Mouse (Mus musculus) right cerebral cortex, postnatal 14 days (tissue): Measurements from ENCODE around the gene Hoxc6.

Experiments used
- DNase-seq: peaks from one replicate; pipeline ENCODE4 v3.0.0; 2022

Hoxc6 gene

DNA sequence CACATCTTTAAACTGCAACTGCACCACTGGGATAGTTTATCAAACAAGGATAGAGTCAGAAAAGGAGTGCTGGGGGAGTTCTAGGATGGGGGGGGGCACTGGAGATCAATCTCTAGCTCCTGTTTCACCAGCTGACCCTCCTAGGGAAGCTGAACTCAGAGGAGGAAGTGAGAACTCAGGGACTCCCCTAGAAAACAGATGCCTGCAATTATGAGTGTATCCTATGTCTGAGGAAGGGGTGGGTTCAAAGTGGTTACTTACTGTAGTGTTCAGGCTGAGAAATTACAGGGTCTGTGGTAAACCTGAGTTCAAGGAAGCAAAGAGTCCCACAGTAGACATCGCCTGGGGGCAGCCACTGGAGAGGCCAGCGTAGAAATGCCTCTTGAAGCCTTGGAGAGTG is 53.6 kb downstream of the Hoxc6 start:
- no peak for DNase-seq

DNA sequence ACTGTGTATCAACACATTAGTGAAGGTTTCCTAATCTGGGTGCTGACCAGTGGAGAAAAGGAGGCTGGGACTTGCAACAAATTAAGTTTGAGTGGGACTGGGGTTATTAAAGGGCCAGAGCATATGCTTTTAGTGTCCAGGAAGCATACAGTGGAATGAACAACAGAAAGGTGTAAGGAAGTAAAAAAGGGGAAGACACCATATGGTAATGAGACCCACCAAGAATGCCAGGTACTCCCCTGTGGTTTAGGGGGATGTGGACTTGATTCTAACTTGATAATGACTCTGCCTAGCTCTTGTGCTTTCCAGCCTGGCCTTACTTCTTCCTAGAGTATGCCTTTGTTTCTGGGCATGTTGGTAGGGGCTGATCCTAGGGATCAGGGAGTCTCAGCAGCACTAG is 55.2 kb downstream of the Hoxc6 start:
- DNase-seq, result no peak

- no peak for DNase-seq
Measured at GRCm38 (mm10) chr15:103056396-103056795, 58.3 kb downstream of the Hoxc6 start.

- DNase-seq, result no peak
Measured at GRCm38 (mm10) chr15:103058715-103059114, 60.7 kb downstream of the Hoxc6 start.

GRCm38 (mm10) chr15:103059393-103059992 is 61.4 kb downstream of the Hoxc6 start:
- no peak for DNase-seq

DNA sequence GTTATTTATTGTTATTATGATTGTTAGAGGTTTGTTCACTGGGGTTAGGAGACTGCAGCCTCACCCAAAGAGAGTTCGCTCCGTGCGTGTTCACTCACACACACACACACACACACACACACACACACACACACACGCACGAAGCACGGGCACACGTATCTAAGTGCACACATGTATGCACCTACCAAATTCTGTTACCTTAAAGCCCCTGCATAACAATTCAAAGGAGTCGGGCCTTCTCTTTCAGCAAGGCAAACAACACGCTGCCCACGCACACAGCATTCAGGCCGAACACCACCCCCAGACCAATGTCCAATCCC is 61.9 kb downstream of the Hoxc6 start:
- no peak for DNase-seq

DNA sequence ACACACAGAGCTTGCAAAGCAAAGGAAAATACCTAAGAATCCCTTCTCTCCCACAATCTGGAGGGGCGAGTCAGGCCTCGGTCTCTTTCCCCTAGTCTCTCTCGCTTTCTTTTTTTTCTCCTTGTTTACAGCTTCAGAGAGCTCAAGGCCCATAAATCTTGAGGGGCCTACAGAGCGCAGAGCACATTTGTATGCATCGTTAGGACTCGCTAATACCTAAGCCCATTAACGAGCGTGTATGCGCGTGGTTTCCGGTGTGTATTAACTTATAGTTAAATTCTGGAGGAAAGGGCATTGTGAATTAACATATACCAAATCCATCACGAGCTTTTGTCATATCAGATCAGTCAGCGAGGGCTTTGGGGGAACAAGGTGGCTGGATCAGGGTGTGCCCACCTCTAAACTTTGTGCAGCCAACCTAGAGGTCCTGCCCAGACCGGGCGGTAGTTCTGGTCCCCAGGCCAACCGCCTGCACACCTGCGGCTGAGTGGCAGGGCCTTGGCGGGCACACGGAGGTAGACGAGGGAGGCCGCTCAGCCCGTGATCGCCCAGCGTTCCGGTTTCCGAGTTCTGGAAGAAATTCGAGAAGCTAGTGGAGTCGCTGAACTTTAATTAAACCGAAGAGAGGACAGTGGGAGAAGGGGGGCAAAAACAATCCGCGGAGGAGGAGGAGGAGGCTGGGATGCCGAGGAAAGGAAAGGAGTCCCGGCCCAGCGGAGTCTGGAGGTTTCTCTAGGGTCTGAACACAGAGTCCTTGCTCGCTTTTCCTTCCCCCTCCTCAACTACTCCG is 62.5 kb downstream of the Hoxc6 start:
- DNase-seq, result no peak

- DNase-seq, result no peak
Measured at GRCm38 (mm10) chr15:103061131-103061825, 63.2 kb downstream of the Hoxc6 start.
